Mouse (Mus musculus): ENCODE data around the gene Tesmin. TPM values are rescaled to one million over a fixed set of nuclear protein-coding genes. Genes with fewer than 3 reads are reported as not detected.

Tesmin gene
- polyA plus RNA-seq, 1 experiment from 2014 or later = 0.51 TPM

GRCm38 (mm10) chr19:3376966-3377715 lies 11.5 kb upstream of the Tesmin start:
- Histone ChIP-seq H3K4me2 (replicated peaks; ENCODE audit: low read depth, low read length) (no peak overlapping the region), H3K27me3 (ENCODE audit: control insufficient read depth, insufficient read depth, low read length) (no peaks in the 10 kb centered on the region), H3K9me3 (ENCODE audit: control insufficient read depth, low read length) (no peaks in the 10 kb centered on the region), H3K9ac (ENCODE audit: low read depth, low read length) (no peak overlapping the region), H3K4me3 (ENCODE audit: low read length) (no peak overlapping the region), H3K4me1 (ENCODE audit: control insufficient read depth, insufficient read depth, low read length) (no peaks in the 10 kb centered on the region), H3K27ac (ENCODE audit: low read depth, low read length) (no peak overlapping the region), H3K36me3 (ENCODE audit: control insufficient read depth, insufficient read depth, low read length) (peaks cover 9% of the 10 kb centered on the region; the same call in 1 of the 2 replicates)
- ATAC-seq (ENCODE audit: low FRiP score, low TSS enrichment) = no peak
- WGBS = 32% methylated on average over 4 of the region's 4 CpGs

- no peak overlapping the region for H3K27ac ChIP-seq (ENCODE audit: low read depth, low read length)
- H3K9me3 ChIP-seq (ENCODE audit: control insufficient read depth, low read length) = no peaks in the 10 kb centered on the region
- no peak overlapping the region for H3K4me3 ChIP-seq (ENCODE audit: low read length)
- no peak for ATAC-seq (ENCODE audit: low FRiP score, low TSS enrichment)
- H3K9ac ChIP-seq (ENCODE audit: low read depth, low read length) = no peak overlapping the region
- no peak overlapping the region for H3K4me2 ChIP-seq (replicated peaks; ENCODE audit: low read depth, low read length)
- no peaks in the 10 kb centered on the region for H3K4me1 ChIP-seq (ENCODE audit: control insufficient read depth, insufficient read depth, low read length)
- H3K36me3 ChIP-seq (ENCODE audit: control insufficient read depth, insufficient read depth, low read length) = peaks cover 5% of the 10 kb centered on the region; the same call in 1 of the 2 replicates
- H3K27me3 ChIP-seq (ENCODE audit: control insufficient read depth, insufficient read depth, low read length) = no peaks in the 10 kb centered on the region
- WGBS = 85% methylated on average over 3 of the region's 3 CpGs
Observed at GRCm38 (mm10) chr19:3378614-3379013, 10.0 kb upstream of the Tesmin start.

DNA sequence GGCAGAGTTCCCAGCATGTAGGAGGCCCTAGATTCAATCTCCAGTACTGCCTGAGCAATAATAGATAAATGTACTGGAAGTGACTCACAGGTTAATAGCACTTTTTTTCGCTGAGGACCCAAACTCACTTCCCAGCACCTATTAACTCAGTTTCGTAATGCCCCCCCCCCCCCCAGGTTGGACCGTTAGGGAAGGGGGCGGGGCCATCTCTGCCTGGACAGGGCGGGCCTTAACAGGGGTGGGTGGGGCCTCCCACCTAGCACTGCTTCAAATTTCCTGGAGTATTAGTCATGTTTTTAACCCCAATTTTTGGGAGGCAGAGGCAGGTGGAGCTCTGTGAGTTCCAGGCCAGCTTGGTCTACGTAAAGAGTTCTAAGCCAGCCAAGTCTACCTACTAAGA lies 596 bp upstream of the Tesmin start:
- no peak for ATAC-seq (ENCODE audit: low FRiP score, low TSS enrichment)
- Histone ChIP-seq H3K4me1 (ENCODE audit: control insufficient read depth, insufficient read depth, low read length) (no peaks in the 10 kb centered on the region), H3K4me2 (replicated peaks; ENCODE audit: low read depth, low read length) (no peak overlapping the region), H3K27me3 (ENCODE audit: control insufficient read depth, insufficient read depth, low read length) (no peaks in the 10 kb centered on the region), H3K4me3 (ENCODE audit: low read length) (no peak overlapping the region), H3K9me3 (ENCODE audit: control insufficient read depth, low read length) (peaks cover 4% of the 10 kb centered on the region), H3K36me3 (ENCODE audit: control insufficient read depth, insufficient read depth, low read length) (no peaks in the 10 kb centered on the region; the same call in 1 of the 2 replicates), H3K27ac (ENCODE audit: low read depth, low read length) (no peak overlapping the region), H3K9ac (ENCODE audit: low read depth, low read length) (no peak overlapping the region)
- 71% methylated on average over 6 of the region's 6 CpGs for WGBS

- H3K36me3 ChIP-seq (ENCODE audit: control insufficient read depth, insufficient read depth, low read length) = no peaks in the 10 kb centered on the region; the same call in 1 of the 2 replicates
- 2% methylated on average over 31 of the region's 43 CpGs for WGBS
- peak; percentile 95 for ATAC-seq (ENCODE audit: low FRiP score, low TSS enrichment)
- H3K9me3 ChIP-seq (ENCODE audit: control insufficient read depth, low read length) = peaks cover 4% of the 10 kb centered on the region
- H3K9ac ChIP-seq (ENCODE audit: low read depth, low read length) = peak overlapping the region; percentile 63
- no peaks in the 10 kb centered on the region for H3K27me3 ChIP-seq (ENCODE audit: control insufficient read depth, insufficient read depth, low read length)
- peak overlapping the region; percentile 45 for H3K4me3 ChIP-seq (ENCODE audit: low read length)
- H3K27ac ChIP-seq (ENCODE audit: low read depth, low read length) = no peak overlapping the region
- H3K4me2 ChIP-seq (replicated peaks; ENCODE audit: low read depth, low read length) = peak overlapping the region; percentile 91
- H3K4me1 ChIP-seq (ENCODE audit: control insufficient read depth, insufficient read depth, low read length) = no peaks in the 10 kb centered on the region
Observed at GRCm38 (mm10) chr19:3389089-3389488, 432 bp downstream of the Tesmin start.

- Histone ChIP-seq H3K27me3 (ENCODE audit: control insufficient read depth, insufficient read depth, low read length) (no peaks in the 10 kb centered on the region), H3K27ac (ENCODE audit: low read depth, low read length) (no peak overlapping the region), H3K9me3 (ENCODE audit: control insufficient read depth, low read length) (peaks cover 4% of the 10 kb centered on the region), H3K4me2 (replicated peaks; ENCODE audit: low read depth, low read length) (no peak overlapping the region), H3K36me3 (ENCODE audit: control insufficient read depth, insufficient read depth, low read length) (no peaks in the 10 kb centered on the region), H3K4me1 (ENCODE audit: control insufficient read depth, insufficient read depth, low read length) (no peaks in the 10 kb centered on the region), H3K9ac (ENCODE audit: low read depth, low read length) (no peak overlapping the region), H3K4me3 (ENCODE audit: low read length) (no peak overlapping the region)
- no peak for ATAC-seq (ENCODE audit: low FRiP score, low TSS enrichment)
- 87% methylated on average over 1 of the region's 1 CpGs for WGBS
Observed at GRCm38 (mm10) chr19:3392384-3392783, 3.7 kb downstream of the Tesmin start.

GRCm38 (mm10) chr19:3394216-3394615 lies 5.6 kb downstream of the Tesmin start:
- no peaks in the 10 kb centered on the region for H3K4me1 ChIP-seq (ENCODE audit: control insufficient read depth, insufficient read depth, low read length)
- H3K36me3 ChIP-seq (ENCODE audit: control insufficient read depth, insufficient read depth, low read length) = no peaks in the 10 kb centered on the region
- peaks cover 4% of the 10 kb centered on the region for H3K9me3 ChIP-seq (ENCODE audit: control insufficient read depth, low read length)
- H3K27me3 ChIP-seq (ENCODE audit: control insufficient read depth, insufficient read depth, low read length) = no peaks in the 10 kb centered on the region
- H3K4me2 ChIP-seq (replicated peaks; ENCODE audit: low read depth, low read length) = no peak overlapping the region
- 79% methylated on average over 3 of the region's 3 CpGs for WGBS
- H3K27ac ChIP-seq (ENCODE audit: low read depth, low read length) = no peak overlapping the region
- H3K9ac ChIP-seq (ENCODE audit: low read depth, low read length) = no peak overlapping the region
- ATAC-seq (ENCODE audit: low FRiP score, low TSS enrichment) = no peak
- no peak overlapping the region for H3K4me3 ChIP-seq (ENCODE audit: low read length)

GRCm38 (mm10) chr19:3400057-3400456 lies 11.4 kb downstream of the Tesmin start:
- Histone ChIP-seq H3K4me3 (ENCODE audit: low read length) (no peak overlapping the region), H3K4me1 (ENCODE audit: control insufficient read depth, insufficient read depth, low read length) (no peaks in the 10 kb centered on the region), H3K9ac (ENCODE audit: low read depth, low read length) (no peak overlapping the region), H3K27ac (ENCODE audit: low read depth, low read length) (no peak overlapping the region), H3K27me3 (ENCODE audit: control insufficient read depth, insufficient read depth, low read length) (no peaks in the 10 kb centered on the region), H3K4me2 (replicated peaks; ENCODE audit: low read depth, low read length) (no peak overlapping the region), H3K9me3 (ENCODE audit: control insufficient read depth, low read length) (no peaks in the 10 kb centered on the region), H3K36me3 (ENCODE audit: control insufficient read depth, insufficient read depth, low read length) (no peaks in the 10 kb centered on the region)
- 0 out of 2 replicates have a peak, but pooled peaks have one; percentile 55 for ATAC-seq (ENCODE audit: low FRiP score, low TSS enrichment)
- WGBS = 47% methylated on average over 4 of the region's 4 CpGs

- WGBS = 90% methylated on average over 7 of the region's 7 CpGs
- Histone ChIP-seq H3K4me3 (ENCODE audit: low read length) (no peak overlapping the region), H3K36me3 (ENCODE audit: control insufficient read depth, insufficient read depth, low read length) (no peaks in the 10 kb centered on the region), H3K4me1 (ENCODE audit: control insufficient read depth, insufficient read depth, low read length) (no peaks in the 10 kb centered on the region), H3K4me2 (replicated peaks; ENCODE audit: low read depth, low read length) (no peak overlapping the region), H3K9me3 (ENCODE audit: control insufficient read depth, low read length) (no peaks in the 10 kb centered on the region), H3K27me3 (ENCODE audit: control insufficient read depth, insufficient read depth, low read length) (no peaks in the 10 kb centered on the region), H3K27ac (ENCODE audit: low read depth, low read length) (no peak overlapping the region), H3K9ac (ENCODE audit: low read depth, low read length) (no peak overlapping the region)
- no peak for ATAC-seq (ENCODE audit: low FRiP score, low TSS enrichment)
Observed at GRCm38 (mm10) chr19:3401504-3401903, 12.8 kb downstream of the Tesmin start.

GRCm38 (mm10) chr19:3401943-3402342 lies 13.3 kb downstream of the Tesmin start:
- Histone ChIP-seq H3K27ac (ENCODE audit: low read depth, low read length) (no peak overlapping the region), H3K4me2 (replicated peaks; ENCODE audit: low read depth, low read length) (no peak overlapping the region), H3K9ac (ENCODE audit: low read depth, low read length) (no peak overlapping the region), H3K4me3 (ENCODE audit: low read length) (no peak overlapping the region), H3K36me3 (ENCODE audit: control insufficient read depth, insufficient read depth, low read length) (no peaks in the 10 kb centered on the region), H3K27me3 (ENCODE audit: control insufficient read depth, insufficient read depth, low read length) (no peaks in the 10 kb centered on the region), H3K4me1 (ENCODE audit: control insufficient read depth, insufficient read depth, low read length) (no peaks in the 10 kb centered on the region), H3K9me3 (ENCODE audit: control insufficient read depth, low read length) (no peaks in the 10 kb centered on the region)
- WGBS = 52% methylated on average over 7 of the region's 7 CpGs
- ATAC-seq (ENCODE audit: low FRiP score, low TSS enrichment) = no peak
